Mouse (Mus musculus): ENCODE data around the gene Sgip1.

GRCm38 (mm10) chr4:102940738-102941137, 199.6 kb downstream of the Sgip1 start:
- TF ChIP-seq MAX (IDR thresholded peaks at IDR 0.05; ENCODE audit: low read depth) (no peak), MYOD1 (IDR thresholded peaks at IDR 0.05; ENCODE audit: control insufficient read depth in 1 of 3, insufficient read length in 2 of 3, low read depth in 2 of 3) (no peak), POLR2A (IDR thresholded peaks at IDR 0.05; ENCODE audit: insufficient read length, low read depth) (no peak), POLR2AphosphoS2 (IDR thresholded peaks at IDR 0.05; ENCODE audit: insufficient read length, low read depth) (no peak), USF1 (IDR thresholded peaks at IDR 0.05; ENCODE audit: low read depth) (no peak), REST (IDR thresholded peaks at IDR 0.05; ENCODE audit: insufficient read depth, insufficient read length) (no peak), CEBPB (IDR thresholded peaks at IDR 0.05; ENCODE audit: insufficient read depth, poor library complexity, severe bottlenecking) (no peak)

Data from myocyte (in vitro differentiated cells).